Mouse (Mus musculus) MEL (cell line): ENCODE data around the gene Grik5.

ENCODE experiments used
- CTCF ChIP-seq, 3 experiments: IDR thresholded peaks in 2 of 3; conservative IDR thresholded peaks in 1 of 3; 2 replicates each; pipeline ENCODE4 v1.5.1; 2011 to 2012; ENCODE audit warnings: low read length in 3 of 3, low read depth in 2 of 3, mild to moderate bottlenecking in 2 of 3, improper control_type of control experiment in 1 of 3, inconsistent platforms in 1 of 3, mixed read lengths in 1 of 3, moderate library complexity in 1 of 3; ENCODE audit not compliant: control insufficient read depth in 1 of 3, insufficient read depth in 1 of 3, poor library complexity in 1 of 3, severe bottlenecking in 1 of 3
- HCFC1 ChIP-seq: IDR thresholded peaks from 2 replicates; pipeline ENCODE4 v1.6.1; 2012; ENCODE audit warnings: low read depth, mild to moderate bottlenecking, inconsistent platforms, low read length, improper control_type of control experiment, moderate library complexity
- MXI1 ChIP-seq: IDR thresholded peaks from 2 replicates; pipeline ENCODE4 v1.6.1; 2011; ENCODE audit warnings: mild to moderate bottlenecking, low read depth, low read length, improper control_type of control experiment
- POLR2A ChIP-seq, 2 experiments: IDR thresholded peaks; 2 replicates each; pipeline ENCODE4 v1.6.1; 2011 to 2012; ENCODE audit warnings: low read length in 2 of 2, mild to moderate bottlenecking in 2 of 2, control low read depth in 1 of 2, improper control_type of control experiment in 1 of 2, low read depth in 1 of 2, moderate library complexity in 1 of 2; ENCODE audit not compliant: control insufficient read depth in 1 of 2, insufficient read depth in 1 of 2, poor library complexity in 1 of 2
- POLR2AphosphoS5 ChIP-seq: IDR thresholded peaks from 2 replicates; pipeline ENCODE4 v1.6.1; 2012; ENCODE audit warnings: low read depth, borderline replicate concordance, mild to moderate bottlenecking, inconsistent platforms, low read length, moderate library complexity, mixed read lengths
- RCOR1 ChIP-seq: IDR thresholded peaks from 2 replicates; pipeline ENCODE4 v1.6.1; 2012; ENCODE audit warnings: low read depth, mild to moderate bottlenecking, inconsistent platforms, low read length, improper control_type of control experiment
- SMC3 ChIP-seq: IDR thresholded peaks from 2 replicates; pipeline ENCODE4 v1.6.1; 2011; ENCODE audit warnings: low read depth, low read length, improper control_type of control experiment
- UBTF ChIP-seq: IDR thresholded peaks from 2 replicates; pipeline ENCODE4 v1.6.1; 2012; ENCODE audit warnings: low read depth, mild to moderate bottlenecking, inconsistent platforms, low read length, improper control_type of control experiment, moderate library complexity, borderline replicate concordance; ENCODE audit not compliant: insufficient read depth
- USF1 ChIP-seq: IDR thresholded peaks from 2 replicates; pipeline ENCODE4 v1.6.1; 2014; ENCODE audit warnings: low read depth, mild to moderate bottlenecking, inconsistent platforms, low read length, improper control_type of control experiment, moderate library complexity

DNA sequence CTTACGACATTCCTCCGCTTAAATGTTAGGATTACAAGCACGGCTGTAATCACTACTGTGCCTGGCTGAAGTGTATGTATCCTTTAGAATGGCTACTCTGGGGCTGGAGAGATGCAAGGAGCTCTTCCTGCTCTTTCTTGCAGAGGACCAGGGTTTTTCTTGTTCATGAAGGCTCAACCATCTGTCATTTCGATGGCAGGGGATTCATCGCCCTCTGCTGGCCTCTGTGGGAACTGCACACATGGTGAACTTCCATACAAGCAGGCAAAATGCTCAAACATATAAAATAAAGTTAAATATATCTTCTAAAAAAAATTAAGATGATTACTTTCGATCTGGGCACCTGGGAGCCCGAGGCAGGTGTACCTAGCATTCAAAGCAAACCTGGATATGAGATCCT is 36.2 kb downstream of the Grik5 start:
- TF ChIP-seq POLR2AphosphoS5 (no peak), HCFC1 (no peak), POLR2A (IDR thresholded peaks at IDR 0.05; ENCODE audit: control insufficient read depth in 1 of 2, insufficient read depth in 1 of 2, low read depth in 1 of 2, low read length in 2 of 2, poor library complexity in 1 of 2) (no peak), CTCF (IDR thresholded peaks at IDR 0.05 in 2 of 3, conservative IDR thresholded peaks at IDR 0.05 in 1 of 3; ENCODE audit: control insufficient read depth in 1 of 3, insufficient read depth in 1 of 3, low read depth in 2 of 3, low read length in 3 of 3, poor library complexity in 1 of 3, severe bottlenecking in 1 of 3) (peak; percentile 79 to 94 (median 90)), USF1 (no peak), SMC3 (peak; percentile 69), UBTF (no peak), MXI1 (no peak), RCOR1 (no peak)
